Mouse (Mus musculus): ENCODE measurements around the gene Phb. TPM values are rescaled to one million over a fixed set of nuclear protein-coding genes. Genes with fewer than 3 reads are reported as not detected.

Phb gene
- polyA plus RNA-seq, 1 experiment from 2014 or later, result 182 TPM

Other genes with a start within 250 kb of the Phb start
- gene Nxph3, start 152.4 kb upstream of the Phb start, polyA plus RNA-seq (2015; fragmentation: Nextera tagmentation; extraction: Ambion mirVana), result 7.5 and 7.6 TPM in 2 replicates
- 8.2 and 8.7 TPM in 2 replicates for gene Ngfr, start 79.2 kb upstream of the Phb start, polyA plus RNA-seq (2015; fragmentation: Nextera tagmentation; extraction: Ambion mirVana)
- 36.8 and 38.5 TPM in 2 replicates for gene Zfp652, start 45.7 kb downstream of the Phb start, polyA plus RNA-seq (2015; fragmentation: Nextera tagmentation; extraction: Ambion mirVana)
- 1.3 and 2.4 TPM in 2 replicates for gene B130006D01Rik, start 56.6 kb downstream of the Phb start, polyA plus RNA-seq (2015; fragmentation: Nextera tagmentation; extraction: Ambion mirVana)
- gene Phospho1, start 157.5 kb downstream of the Phb start, polyA plus RNA-seq (2015; fragmentation: Nextera tagmentation; extraction: Ambion mirVana), result not detected in 2 replicates
- 2.7 and 2.9 TPM in 2 replicates for gene Gngt2, start 170.3 kb downstream of the Phb start, polyA plus RNA-seq (2015; fragmentation: Nextera tagmentation; extraction: Ambion mirVana)
- gene Abi3, start 175.5 kb downstream of the Phb start, polyA plus RNA-seq (2015; fragmentation: Nextera tagmentation; extraction: Ambion mirVana), result 1.5 and 2.0 TPM in 2 replicates
- gene B4galnt2, start 247.9 kb downstream of the Phb start, polyA plus RNA-seq (2015; fragmentation: Nextera tagmentation; extraction: Ambion mirVana), result not detected in 2 replicates